Mouse (Mus musculus): ENCODE measurements at regions not wholly inside any gene's neighbourhood (a gene's known extent, or its start where the extent isn't known, plus 50 kb on each side); places are given as distances from the start of the nearest gene placed in this dataset.
A peak's percentile ranks its signal among the peaks of the same experiment; 100 is the strongest.
"Not testable (repeated sequence)": the region's sequence is repeated elsewhere in the genome, so short reads cannot be mapped to it uniquely, and the experiment has no call there.

DNA sequence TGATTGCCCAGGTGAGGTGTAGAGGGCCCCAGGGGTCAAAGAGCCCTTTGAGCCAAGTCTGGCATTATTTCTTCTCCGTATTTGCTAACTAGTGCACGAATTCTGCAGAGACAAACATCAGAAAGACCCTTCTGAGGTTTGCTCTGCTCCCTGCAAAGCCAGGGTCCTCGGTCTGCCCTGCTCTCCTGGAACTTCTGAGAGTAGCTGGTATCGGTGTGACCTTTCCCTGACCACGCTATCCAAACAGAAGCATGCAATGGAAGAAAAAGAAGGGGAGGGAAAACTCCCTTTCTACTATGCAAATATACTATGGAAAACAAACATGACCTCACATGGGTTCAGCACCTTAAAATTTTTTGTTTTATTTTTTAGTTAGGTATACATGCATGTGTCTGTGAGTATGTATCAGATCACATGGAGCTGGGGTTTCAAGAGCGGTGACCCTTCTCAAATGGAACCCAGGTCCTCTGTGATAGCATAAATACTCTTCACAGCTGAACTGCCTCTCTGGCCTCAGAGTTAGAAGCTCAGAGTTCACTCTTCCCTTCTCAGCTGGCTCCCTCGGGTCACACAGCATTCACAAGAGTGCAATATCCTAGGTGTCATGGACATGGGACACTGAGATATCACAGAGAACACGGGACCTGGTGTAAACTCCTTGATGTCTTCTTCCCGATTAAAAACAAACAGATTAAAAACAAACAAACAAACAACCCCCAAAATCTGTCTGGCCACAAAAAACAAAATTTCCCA, 144.7 kb downstream of the Bcl2l11 start:
- no peak for DNase-seq

DNA sequence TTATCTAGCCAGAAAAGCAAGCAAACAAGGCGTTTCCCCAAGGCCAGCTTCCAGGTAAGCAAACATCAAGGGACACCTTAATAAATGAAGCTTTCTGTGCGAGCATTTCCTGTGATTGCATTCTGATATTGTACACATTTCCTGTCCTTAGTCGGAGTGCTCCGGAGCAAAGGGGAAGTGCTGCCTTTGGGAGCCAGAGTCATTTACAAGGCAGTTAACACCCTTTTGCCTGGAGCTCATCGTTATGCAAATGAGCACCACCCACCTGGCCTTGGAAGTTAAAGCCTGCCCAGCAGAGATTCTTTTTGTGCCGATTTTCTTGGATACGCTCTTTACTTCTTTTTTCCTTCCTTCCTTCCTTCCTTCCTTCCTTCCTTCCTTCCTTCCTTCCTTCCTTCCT, 147.0 kb downstream of the Bcl2l11 start:
- DNase-seq = no peak

DNA sequence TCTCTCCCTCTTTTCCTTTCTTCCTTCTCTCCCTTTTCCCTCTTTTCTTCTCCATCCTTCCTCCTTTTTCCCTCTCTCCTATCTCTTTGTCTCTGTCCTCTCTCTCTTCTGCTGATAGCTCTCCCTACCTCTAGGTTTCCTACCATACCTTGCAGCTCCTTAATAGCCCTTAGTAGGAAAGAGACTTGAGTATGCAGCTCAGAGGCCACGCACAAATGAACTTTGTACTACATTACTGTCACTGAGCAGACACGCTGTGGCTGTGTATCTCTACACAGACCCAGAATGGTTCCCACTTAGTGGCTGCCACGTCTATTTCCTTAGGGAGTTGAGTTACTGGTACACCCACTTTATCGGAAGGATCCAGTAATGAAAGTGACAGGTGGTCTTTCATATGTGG, 147.5 kb downstream of the Bcl2l11 start:
- no peak for DNase-seq

DNA sequence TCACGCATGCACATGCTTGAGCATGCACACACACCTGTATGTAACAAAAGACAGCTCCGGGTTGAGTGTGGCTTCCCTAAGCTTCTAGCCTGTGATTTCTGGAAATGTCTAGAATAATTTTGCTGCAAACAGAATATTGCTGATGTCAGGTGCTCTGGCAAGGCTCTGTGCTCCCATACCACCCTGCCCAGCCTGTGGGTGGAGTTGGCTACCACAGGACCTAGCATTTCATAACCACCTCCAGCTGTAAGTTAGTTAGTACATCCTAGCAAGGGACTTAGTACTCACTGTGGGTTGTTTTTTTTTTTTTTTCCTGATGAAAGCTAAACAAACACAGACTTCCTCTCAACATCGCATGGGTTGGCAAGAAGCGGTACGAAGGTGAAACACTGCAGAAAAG, 150.5 kb downstream of the Bcl2l11 start:
- DNase-seq = no peak

- no peak for DNase-seq
Measured at GRCm38 (mm10) chr2:128277387-128278123, 151.7 kb downstream of the Bcl2l11 start.

DNA sequence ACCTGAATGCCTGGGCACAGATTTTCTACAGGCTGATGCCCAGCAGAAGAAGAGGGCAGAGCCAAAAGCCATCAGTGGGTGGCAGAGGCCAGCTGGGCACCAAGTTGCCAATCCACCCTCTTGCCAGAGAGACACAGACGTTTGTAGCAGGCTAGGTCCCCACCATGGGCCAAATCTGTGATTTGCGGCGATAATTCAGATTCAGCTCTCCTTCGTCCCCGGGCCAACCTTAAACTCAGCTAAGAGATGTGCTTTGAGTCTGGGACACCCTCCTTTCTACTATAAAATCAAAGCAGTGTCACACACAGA, 152.2 kb downstream of the Bcl2l11 start:
- no peak for DNase-seq

DNA sequence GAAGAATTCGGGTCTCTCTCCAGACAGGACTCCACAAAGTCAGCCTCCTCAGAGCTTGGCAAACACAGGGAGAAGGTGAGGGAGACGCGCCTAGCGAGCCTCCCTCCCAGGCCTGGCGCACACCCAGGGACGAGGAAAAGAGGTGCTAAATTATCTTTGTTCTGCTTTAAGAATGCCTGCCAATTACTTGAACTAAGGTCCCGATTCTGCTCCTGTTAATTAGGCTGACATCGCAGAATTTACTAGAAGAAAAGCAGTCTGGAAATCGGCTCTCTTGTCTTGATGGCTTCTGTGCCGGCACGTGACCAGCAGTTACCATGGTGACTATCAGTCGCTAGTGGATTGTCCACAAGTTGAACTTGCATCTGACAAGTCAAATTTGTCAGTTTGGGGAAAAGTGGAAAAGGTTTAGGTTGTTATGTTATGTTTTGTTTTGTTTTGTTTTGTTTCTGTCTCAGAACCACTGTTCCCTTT, 152.8 kb downstream of the Bcl2l11 start:
- no peak for DNase-seq

- DNase-seq = no peak
Measured at GRCm38 (mm10) chr2:128279127-128279710, 153.4 kb downstream of the Bcl2l11 start.

DNA sequence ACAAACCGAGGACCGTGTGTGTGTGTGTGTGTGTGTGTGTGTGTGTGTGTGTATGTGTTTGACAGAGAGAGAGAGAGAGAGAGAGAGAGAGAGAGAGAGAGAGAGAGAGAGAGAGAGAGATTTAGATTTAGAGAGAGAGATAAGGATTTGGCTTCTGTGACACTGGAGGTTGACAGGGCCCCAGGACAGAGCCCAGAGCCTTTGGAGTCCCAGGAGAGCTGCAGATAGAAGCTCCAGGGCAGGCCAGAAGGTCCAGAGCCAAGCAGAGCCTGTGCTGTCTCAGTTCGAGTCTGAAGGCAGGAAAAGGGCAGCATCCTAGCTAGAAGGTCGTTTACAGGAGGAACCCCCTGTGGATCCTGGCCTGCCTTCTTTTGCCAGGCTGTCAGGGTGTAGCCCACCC, 156.8 kb downstream of the Bcl2l11 start:
- DNase-seq = no peak

DNA sequence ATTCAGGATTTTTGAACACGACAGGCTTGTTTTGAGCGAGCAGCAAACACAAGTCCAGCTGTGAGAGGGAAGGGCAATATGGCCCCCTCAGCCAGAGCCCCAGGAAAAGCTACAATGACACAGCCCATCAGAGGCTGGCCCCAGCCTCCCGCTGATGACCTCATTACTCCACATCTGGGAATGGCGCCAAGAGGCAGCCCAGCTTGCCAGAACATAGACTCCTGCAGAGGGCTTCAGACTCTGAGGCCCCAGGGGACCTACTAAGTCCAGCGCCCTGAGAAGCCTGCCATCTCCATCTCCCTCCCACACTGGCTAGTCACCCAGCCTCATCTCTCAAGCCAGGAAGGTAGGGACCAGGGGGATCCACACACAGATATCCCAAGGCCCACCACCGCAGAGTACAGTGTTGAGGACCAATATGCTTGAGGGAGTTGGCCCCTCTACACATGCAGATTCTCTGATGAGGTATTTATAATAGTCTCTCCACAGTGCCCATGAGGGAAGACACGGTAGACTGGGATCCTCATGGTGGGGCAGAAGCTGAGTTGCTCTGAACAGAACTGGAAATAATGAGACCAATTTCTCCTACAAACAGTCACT, 159.1 kb downstream of the Bcl2l11 start:
- DNase-seq = peak; percentile 61

GRCm38 (mm10) chr2:128285457-128285856, 159.6 kb downstream of the Bcl2l11 start:
- DNase-seq = no peak

- DNase-seq = no peak
Measured at GRCm38 (mm10) chr2:128288138-128288551, 162.3 kb downstream of the Bcl2l11 start.

DNA sequence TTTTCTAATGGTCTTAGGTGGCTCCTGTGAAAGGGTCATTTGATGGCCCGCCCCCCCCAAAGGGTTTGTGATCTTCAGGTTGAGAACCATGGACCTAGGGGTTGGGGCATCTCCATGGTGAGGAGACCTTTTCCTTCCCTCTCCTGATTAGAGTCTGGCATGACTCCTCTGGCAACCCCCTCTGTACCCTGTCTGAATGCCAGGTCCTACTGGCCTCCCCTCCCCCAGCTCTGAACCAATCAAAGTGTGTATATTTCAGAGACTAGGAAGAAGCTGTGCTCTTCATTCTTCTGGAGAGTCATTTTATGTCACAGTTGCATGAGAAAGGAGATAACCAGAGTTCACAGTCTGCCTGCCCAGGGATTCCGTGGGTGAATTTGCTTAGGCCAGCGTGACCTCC, 164.8 kb downstream of the Bcl2l11 start:
- no peak for DNase-seq

DNA sequence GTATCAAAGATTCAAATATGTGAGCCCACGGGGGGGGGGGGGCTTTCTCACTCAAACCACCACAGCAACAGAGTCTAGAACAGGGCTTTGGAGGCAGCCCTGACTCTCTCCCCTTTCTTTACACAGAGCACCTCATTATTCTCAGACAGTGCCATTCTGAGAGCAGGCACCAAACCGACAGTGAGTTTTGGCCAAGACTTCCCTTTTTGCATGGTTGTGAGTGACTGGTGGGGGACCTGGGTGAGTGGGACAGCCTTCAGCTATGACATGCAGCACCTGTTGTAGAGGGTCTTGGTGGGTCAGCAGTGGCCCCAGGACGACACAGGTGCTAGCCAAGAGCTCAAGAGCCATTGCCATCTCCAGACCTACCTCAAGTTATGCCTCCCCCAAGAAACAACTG, 168.8 kb downstream of the Bcl2l11 start:
- DNase-seq = no peak

DNA sequence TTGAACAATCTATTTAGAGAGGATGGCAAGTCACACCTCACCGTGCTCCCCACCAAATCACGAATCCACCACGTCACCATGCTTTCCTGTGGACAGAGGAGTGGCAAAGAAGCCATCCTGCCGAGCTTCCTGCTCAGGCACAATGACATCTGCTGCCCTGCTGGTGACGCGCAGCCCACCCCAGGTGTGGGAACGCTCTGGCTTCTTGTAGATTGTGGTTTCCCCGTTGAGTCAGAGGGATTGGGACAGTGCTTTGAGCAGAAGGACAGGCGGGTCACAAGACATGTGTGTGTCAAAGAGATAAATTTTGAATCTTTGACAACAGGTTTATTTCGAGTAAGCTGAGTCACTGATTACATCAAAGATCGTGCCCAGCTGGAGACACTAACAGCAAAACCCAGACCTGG, 169.2 kb downstream of the Bcl2l11 start:
- DNase-seq = peak; percentile 33

DNA sequence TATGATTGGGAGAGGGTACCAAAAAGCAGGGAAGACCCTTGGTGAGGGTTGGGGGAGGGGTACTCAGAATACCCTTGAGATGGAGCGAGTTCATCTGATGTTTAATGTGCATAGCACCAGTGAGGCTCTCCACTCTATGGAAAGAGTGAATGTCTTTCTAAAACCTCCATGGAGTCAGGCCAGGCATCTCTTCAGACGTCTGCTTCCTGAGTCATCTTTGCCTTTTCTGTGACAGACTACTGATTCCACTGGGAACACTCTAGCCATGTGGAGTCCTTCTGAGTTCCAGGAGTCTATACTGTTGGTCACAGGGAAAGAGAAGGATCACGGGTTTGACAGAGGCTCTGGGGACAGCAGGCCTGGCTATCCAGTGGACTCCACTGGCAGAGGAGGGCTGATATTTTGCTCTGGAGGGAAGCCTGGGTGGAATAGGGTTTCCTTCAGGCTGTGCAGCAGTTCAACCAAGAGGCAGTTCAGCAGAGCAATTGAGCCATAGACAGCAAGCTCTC, 169.9 kb downstream of the Bcl2l11 start:
- DNase-seq = no peak

GRCm38 (mm10) chr2:128296423-128296822, 170.6 kb downstream of the Bcl2l11 start:
- not testable (repeated sequence) for DNase-seq

DNA sequence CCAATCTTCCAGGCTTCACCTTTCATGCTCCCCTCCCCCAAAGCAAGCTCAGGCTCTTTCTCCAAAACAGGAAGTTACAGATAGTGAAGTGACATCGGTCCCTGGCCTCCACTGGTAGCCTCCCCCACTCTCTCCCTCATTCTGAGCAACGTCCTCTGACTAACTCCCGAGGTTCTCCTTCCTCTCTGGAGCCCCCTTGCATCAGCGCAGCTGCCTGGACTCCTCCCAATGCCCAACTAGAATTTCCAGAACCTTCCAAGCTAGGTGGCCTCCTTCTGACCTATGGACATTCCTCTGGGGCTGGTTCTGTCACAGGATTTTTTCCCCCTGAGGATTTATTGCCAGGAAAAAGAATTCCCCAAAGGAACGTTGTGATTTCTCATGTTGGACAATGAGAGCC, 171.1 kb downstream of the Bcl2l11 start:
- peak; percentile 35 for DNase-seq

DNA sequence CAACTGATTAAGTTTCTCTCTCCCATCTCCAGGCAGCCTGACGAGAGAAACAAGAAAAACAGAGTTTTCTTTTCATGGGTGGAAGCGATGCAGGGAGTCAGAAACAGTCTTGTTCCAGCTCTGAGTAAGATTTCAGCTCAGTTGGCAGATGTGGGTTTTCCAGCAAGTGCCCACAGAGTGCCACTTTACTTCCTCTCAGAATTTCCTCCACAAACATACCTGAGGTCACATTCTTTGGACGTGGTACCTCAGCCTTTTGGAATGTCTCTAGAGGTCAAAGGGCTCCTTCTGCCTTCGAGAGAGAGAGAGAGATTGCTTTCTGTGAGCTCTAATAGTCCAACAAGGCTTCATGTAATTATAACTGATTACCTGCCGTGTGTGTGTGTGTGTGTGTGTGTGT, 172.0 kb downstream of the Bcl2l11 start:
- no peak for DNase-seq

- DNase-seq = no peak
Measured at GRCm38 (mm10) chr2:128298996-128299395, 173.2 kb downstream of the Bcl2l11 start.

DNA sequence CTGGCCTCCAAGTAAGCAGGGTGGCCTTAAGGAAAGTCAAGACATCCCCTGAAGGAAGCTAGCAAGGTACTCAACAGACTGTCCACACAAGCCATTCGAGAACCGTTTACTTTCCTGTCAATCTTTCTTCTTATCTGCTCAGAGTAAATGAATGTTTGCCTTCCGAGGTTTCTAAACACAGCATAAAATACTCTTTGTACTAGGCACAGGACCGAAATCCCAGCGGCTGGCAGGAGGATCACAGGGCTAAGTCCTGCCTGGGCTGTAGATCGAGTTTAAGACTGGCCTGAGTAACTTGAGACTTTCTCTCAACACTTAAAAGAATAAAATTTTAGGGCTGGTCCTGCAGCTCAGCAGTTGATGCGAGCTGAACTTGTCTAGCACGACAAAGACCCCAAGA, 175.9 kb downstream of the Bcl2l11 start:
- DNase-seq = no peak

DNA sequence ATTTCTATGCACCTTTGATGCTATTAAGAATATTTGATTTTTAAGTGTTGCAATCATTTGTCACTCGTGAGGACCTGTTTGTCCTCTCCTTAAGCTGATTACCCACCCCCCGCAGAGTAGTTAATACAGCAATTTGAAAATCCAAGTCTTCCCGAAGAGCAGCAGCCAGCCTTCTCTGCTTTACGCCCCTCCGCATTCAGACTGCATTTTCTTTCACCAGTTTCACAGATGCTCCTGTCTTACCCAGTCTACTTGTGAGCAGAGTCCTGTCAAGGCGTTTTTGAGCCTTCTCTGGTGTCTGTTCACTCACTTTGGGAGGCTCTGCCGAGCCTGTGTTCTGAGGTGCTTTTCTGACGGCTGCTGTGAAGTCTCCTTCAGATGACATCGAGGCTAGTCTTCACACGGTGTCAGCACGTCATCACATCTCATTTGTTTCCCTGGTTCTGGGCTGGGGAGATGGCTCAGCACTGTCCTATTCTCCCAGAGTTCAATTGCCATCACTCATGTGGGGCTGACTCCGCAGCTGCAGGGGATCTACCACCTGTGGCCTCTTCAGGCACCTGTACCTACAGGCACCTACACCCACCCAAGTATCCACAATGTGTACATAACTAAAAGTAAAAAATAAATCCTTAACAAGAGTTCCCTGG, 178.3 kb downstream of the Bcl2l11 start:
- no peak for DNase-seq

- no peak for DNase-seq
Measured at GRCm38 (mm10) chr2:128306693-128307092, 180.9 kb downstream of the Bcl2l11 start.
